Mouse (Mus musculus) stomach, embryonic 15.5 days (tissue): Measurements from ENCODE around the gene Cnot2. TPM values are rescaled to one million over a fixed set of nuclear protein-coding genes. Genes with fewer than 3 reads are reported as not detected.
"Not testable (repeated sequence)": the region's sequence is repeated elsewhere in the genome, so short reads cannot be mapped to it uniquely, and the experiment has no call there.

ENCODE experiments used
- ATAC-seq: fragments of 200-750 bp; cut with Nextera tagmentation; 2 replicates; pipeline ENCODE4 v1.8.0; 2017; ENCODE audit warnings: low read depth, moderate number of reproducible peaks, moderate TSS enrichment; ENCODE audit not compliant: insufficient read depth, low FRiP score
- H3K27ac ChIP-seq: fragments of 300-500 bp; sonication (generic); 2 replicates; pipeline ENCODE4 v1.5.1; 2015; ENCODE audit warnings: mild to moderate bottlenecking, inconsistent platforms
- H3K27me3 ChIP-seq: fragments of 300-500 bp; sonication (generic); replicated peaks from 2 replicates; pipeline ENCODE4 v1.6.1; 2015; ENCODE audit warnings: inconsistent platforms
- H3K36me3 ChIP-seq: fragments of 300-500 bp; sonication (generic); 2 replicates; pipeline ENCODE4 v1.6.1; 2015; ENCODE audit warnings: inconsistent platforms
- H3K4me1 ChIP-seq: fragments of 300-500 bp; sonication (generic); 2 replicates; pipeline ENCODE4 v1.6.1; 2015; ENCODE audit warnings: inconsistent platforms
- H3K4me2 ChIP-seq: fragments of 300-500 bp; sonication (generic); 2 replicates; pipeline ENCODE4 v1.6.1; 2015; ENCODE audit warnings: mild to moderate bottlenecking, inconsistent platforms
- H3K4me3 ChIP-seq: fragments of 300-500 bp; sonication (generic); replicated peaks from 2 replicates; pipeline ENCODE4 v1.5.1; 2015; ENCODE audit warnings: inconsistent platforms
- H3K9ac ChIP-seq: fragments of 300-500 bp; sonication (generic); 2 replicates; pipeline ENCODE4 v1.6.1; 2015; ENCODE audit warnings: inconsistent platforms
- H3K9me3 ChIP-seq: fragments of 300-500 bp; sonication (generic); 2 replicates; pipeline ENCODE4 v1.6.1; 2016; ENCODE audit warnings: inconsistent platforms
- WGBS: fragments of 180-500 bp; shearing (Covaris S2); methylation state at CpG from one replicate; pipeline ENCODE4 v1.1.7; 2015; 5-methylcytosine and 5-hydroxymethylcytosine counted together
- polyA plus RNA-seq: library from polyadenylated mRNA; unstranded; fragments of >200 nt; fragmentation: Nextera tagmentation; extraction: Ambion mirVana; gene quantifications from 2 replicates; pipeline ENCODE4 v1.2.1, GENCODE M21; 2015

The Cnot2 gene
- polyA plus RNA-seq, 1 experiment from 2014 or later = 76.5 TPM

DNA sequence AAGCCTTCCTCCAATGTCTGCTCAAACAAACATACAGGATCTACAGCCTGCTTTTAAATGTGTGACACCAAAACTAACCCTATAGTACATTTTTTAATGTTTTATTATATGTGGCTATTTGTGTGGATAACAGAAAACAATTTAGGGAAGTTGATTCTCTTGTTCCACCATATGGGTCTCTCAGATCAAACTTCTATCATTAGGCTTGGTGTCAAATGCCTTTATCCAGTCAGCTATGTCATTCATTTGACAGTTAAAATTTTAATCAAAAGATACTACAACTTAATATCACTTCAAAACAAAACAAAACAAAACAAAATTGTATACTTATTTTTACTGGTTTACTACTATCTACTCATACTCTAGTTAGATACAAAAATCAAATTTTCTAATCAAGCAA, 2.9 kb downstream of the Cnot2 start:
- no peaks in the 10 kb centered on the region for H3K9me3 ChIP-seq
- H3K4me3 ChIP-seq = no peak overlapping the region
- H3K9ac ChIP-seq = no peak overlapping the region
- no peak overlapping the region for H3K27ac ChIP-seq
- 0 out of 2 replicates have a peak, but pooled peaks cover 4% of the 10 kb centered on the region for H3K4me1 ChIP-seq
- no peaks in the 10 kb centered on the region for H3K36me3 ChIP-seq
- no peak overlapping the region for H3K4me2 ChIP-seq
- no peaks in the 10 kb centered on the region for H3K27me3 ChIP-seq
- ATAC-seq = no peak

DNA sequence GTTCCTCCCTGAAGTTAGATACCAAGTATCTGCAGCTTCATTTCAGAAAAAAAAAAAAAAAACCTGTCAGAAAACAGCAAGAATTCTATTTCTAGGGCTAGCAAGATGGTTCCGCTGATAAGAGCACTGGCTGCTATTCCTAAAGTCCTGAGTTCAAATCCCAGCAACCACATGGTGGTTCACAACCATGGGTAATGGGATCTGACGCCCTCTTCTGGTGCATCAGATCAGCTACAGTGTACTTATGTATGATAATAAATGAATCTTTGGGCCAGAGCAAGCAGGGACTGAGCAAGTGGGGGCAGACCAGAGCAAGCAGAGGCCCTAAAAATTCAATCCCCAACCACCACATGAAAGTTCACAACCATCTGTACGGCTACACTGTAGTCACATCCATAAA, 4.1 kb downstream of the Cnot2 start:
- Histone ChIP-seq H3K9me3 (no peaks in the 10 kb centered on the region), H3K4me3 (no peak overlapping the region), H3K27ac (no peak overlapping the region), H3K9ac (no peak overlapping the region), H3K27me3 (no peaks in the 10 kb centered on the region), H3K4me1 (0 out of 2 replicates have a peak, but pooled peaks cover 4% of the 10 kb centered on the region), H3K4me2 (no peak overlapping the region), H3K36me3 (no peaks in the 10 kb centered on the region)
- ATAC-seq = no peak
- 86% methylated on average over 3 of the region's 3 CpGs for WGBS

DNA sequence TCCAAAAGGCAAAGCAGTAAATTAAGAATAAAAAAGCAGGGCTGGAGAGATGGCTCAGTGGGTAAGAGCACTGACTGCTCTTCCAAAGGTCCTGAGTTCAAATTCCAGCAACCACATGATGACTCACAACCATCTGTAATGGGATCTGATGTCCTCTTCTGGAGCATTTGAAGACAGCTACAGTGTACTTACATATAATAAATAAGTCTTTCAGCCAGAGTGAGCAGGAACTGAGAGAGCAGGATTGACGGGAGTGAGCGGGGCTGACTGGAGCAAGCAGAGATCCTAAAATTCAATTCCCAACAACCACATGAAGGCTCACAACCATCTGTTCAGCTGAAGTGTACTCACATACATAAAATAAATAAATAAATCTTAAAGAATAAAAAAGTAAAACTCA, 5.2 kb downstream of the Cnot2 start:
- not testable (repeated sequence) for H3K9ac ChIP-seq, H3K4me1 ChIP-seq, ATAC-seq, H3K27ac ChIP-seq, H3K9me3 ChIP-seq, H3K36me3 ChIP-seq, H3K27me3 ChIP-seq, H3K4me2 ChIP-seq, H3K4me3 ChIP-seq
- 86% methylated on average over 2 of the region's 2 CpGs for WGBS

DNA sequence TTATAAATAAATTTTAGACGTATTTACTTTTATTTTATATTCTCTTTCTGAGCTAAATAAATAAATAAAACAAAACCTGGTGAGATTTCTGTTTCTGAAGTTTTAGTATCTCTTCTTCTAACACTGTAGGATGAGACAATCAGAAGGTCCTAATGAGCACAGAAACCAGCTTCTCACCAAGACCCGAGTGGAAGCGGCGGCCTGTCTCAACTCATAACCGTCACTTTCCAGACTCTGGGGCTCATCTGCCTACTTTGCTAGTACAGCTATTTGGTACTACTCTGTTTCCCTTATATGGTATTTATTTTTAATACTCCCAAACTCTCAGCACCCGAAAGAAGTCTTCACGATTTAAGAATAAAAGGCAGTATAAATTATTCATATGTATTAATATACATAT, 10.8 kb downstream of the Cnot2 start:
- no peaks in the 10 kb centered on the region for H3K36me3 ChIP-seq
- WGBS = 75% methylated on average over 7 of the region's 7 CpGs
- no peak for ATAC-seq
- no peak overlapping the region for H3K9ac ChIP-seq
- H3K4me3 ChIP-seq = no peak overlapping the region
- no peak overlapping the region for H3K27ac ChIP-seq
- H3K4me2 ChIP-seq = no peak overlapping the region
- no peaks in the 10 kb centered on the region for H3K4me1 ChIP-seq
- no peaks in the 10 kb centered on the region for H3K27me3 ChIP-seq
- no peaks in the 10 kb centered on the region for H3K9me3 ChIP-seq

DNA sequence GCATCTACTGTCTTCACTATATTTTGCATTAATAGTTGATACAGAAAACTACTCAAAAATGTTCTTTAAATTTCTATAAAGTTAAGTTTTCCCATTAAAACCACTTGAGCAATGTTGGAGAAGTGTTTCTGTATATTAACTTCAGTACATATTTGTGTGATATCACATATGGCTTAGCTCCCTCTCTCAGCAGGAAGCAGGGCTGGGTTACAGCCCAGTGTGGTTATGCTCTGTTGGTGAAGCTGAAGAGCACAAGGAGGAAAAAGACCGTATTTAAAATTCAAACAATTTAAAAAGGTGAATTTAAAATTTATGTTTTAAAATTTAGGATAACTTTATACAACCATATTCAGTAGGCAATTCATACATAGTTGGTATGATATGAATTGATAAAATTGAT, 12.8 kb downstream of the Cnot2 start:
- Histone ChIP-seq H3K4me3 (no peak overlapping the region), H3K27me3 (no peaks in the 10 kb centered on the region), H3K36me3 (no peaks in the 10 kb centered on the region), H3K9me3 (no peaks in the 10 kb centered on the region), H3K4me2 (no peak overlapping the region), H3K27ac (no peak overlapping the region), H3K4me1 (no peaks in the 10 kb centered on the region), H3K9ac (no peak overlapping the region)
- 70% methylated on average over 1 of the region's 1 CpGs for WGBS
- ATAC-seq = no peak

DNA sequence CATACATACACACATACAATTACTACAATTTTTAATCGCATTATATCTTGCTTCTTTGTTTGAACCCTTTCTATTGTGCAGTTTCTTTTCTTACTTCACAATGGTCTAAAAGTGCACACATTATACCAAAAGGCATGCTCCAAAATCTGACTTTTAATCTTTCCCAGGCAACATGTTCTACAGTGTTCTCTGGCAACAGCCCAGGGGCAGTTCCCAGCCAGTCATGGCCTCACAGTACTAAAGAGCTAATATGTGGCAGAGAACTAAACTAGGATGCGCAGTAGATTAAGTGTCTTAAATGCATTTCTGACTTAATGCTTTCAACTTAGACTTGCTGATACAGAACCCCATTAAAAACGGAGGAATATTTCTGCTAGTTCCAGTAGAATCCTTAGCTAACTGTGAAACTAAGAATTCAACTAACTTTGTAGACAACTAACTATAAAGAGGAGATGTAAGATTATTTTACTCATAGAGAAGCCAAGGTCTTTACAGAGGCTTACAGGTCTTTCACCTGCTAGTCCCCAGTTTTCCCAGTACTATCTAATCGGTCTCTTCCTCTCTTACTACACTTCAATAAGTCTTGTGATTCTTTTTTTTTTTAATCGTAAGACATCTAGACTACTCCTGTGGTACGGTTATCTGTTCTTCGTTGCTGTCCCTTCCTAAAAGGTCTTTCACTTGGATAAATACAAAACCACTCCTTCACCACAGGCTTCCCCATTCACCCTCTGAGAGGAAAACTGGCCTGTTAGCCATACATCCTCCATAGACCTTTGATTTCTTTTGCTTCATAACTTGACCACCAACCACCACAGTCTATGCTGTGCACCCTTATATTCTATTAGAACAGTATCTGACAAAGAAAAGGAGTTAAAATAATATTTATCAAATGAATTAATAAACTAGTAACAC, 13.6 kb downstream of the Cnot2 start:
- H3K9me3 ChIP-seq = no peaks in the 10 kb centered on the region
- no peak overlapping the region for H3K4me2 ChIP-seq
- no peak for ATAC-seq
- no peak overlapping the region for H3K27ac ChIP-seq
- no peaks in the 10 kb centered on the region for H3K4me1 ChIP-seq
- no peaks in the 10 kb centered on the region for H3K36me3 ChIP-seq
- no peak overlapping the region for H3K4me3 ChIP-seq
- WGBS = 76% methylated on average over 7 of the region's 7 CpGs
- H3K27me3 ChIP-seq = no peaks in the 10 kb centered on the region
- no peak overlapping the region for H3K9ac ChIP-seq

DNA sequence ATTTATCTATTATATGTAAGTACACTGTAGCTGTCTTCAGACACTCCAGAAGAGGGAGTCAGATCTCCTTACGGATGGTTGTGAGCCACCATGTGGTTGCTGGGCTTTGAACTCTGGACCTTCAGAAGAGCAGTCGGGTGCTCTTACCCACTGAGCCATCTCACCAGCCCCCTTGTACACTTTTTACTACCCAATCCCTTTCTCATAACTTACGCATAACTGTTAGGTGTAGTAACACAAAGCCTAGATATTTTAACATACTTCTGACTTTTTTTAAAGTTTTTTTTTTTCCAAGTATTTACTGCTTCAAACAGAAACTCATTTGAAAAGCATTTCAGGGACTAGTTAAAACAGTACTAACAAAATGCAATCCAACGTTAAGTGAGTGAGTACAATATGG, 14.8 kb downstream of the Cnot2 start:
- not testable (repeated sequence) for H3K9me3 ChIP-seq, H3K4me3 ChIP-seq, ATAC-seq, H3K27me3 ChIP-seq, H3K4me1 ChIP-seq, H3K36me3 ChIP-seq, H3K27ac ChIP-seq, H3K9ac ChIP-seq, H3K4me2 ChIP-seq
- WGBS = 86% methylated on average over 4 of the region's 4 CpGs

DNA sequence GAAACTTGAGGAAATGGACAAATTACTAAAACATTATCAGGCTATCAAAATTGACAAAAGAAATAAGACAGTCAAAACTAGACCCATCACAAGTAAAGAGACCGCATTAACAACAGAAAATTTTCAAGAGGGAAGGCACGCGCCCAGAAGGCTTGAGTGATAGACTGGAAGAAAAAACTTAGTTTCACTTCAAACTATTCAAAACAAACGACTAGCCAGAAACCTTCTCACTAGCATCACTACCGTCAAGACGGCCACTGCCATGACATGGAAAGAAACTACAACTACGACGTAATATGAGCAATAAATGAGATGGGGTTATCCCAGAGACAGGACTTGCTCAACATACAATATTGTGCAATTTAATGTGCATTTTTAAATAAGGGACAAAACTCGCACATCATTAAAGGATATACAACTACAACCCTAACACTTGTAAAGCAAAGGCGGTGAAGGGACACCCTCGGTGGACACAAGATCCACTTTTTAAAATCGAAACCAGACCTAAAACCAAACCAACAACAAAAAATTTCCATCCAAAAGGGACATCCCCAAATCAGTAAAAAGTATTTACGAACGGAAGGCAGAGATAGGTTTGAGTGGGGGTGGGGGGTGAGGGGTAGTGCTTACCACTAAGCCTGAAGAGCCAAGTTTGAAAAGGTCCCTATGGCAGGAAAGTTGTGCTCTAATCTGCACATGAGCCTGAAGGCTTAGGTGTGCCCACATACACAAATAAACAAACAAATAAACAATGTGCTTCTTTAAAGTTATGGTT, 16.3 kb downstream of the Cnot2 start:
- Histone ChIP-seq H3K4me1 (no peaks in the 10 kb centered on the region), H3K27me3 (no peaks in the 10 kb centered on the region), H3K4me3 (no peak overlapping the region), H3K9me3 (no peaks in the 10 kb centered on the region), H3K4me2 (no peak overlapping the region), H3K27ac (no peak overlapping the region), H3K36me3 (no peaks in the 10 kb centered on the region), H3K9ac (no peak overlapping the region)
- no peak for ATAC-seq
- 87% methylated on average over 14 of the region's 14 CpGs for WGBS

DNA sequence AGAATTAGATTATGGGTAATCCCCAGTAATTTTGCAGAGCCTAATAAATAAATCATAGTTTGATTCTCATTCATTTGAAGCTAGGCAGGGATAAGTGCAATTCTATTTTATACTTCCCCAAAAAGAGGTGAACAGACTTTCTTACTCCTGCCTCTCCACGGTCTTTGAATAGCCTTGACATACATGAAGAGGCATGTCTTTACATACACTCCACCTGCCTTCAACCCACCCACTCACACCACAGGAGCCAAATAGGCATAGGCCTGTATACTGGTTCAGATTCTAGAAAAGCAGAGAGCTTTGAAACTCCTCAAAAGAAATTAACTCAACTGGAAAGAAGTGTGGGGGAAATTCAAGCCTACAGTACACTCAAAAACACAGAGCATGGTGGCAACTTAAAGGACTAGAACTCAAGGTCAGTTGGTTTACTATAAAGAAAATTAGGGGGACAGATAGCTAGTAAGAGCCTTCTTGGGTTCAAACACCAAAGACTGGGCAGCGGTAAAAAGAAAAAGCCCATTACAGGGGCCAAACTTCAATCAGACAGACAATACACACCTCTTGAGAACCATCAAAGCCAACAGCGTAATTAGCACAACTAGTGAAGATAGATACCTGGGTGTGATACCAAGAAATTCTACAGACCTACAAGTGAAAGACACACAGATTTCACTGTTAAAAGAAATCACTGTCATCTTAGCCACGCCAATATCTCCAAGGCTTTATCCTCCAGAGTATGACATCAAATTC, 18.4 kb downstream of the Cnot2 start:
- Histone ChIP-seq H3K9me3 (no peaks in the 10 kb centered on the region), H3K27ac (no peak overlapping the region), H3K4me2 (no peak overlapping the region), H3K4me3 (no peak overlapping the region), H3K27me3 (no peaks in the 10 kb centered on the region), H3K4me1 (no peaks in the 10 kb centered on the region; the same call in 1 of the 2 replicates), H3K36me3 (no peaks in the 10 kb centered on the region), H3K9ac (no peak overlapping the region)
- WGBS = 69% methylated on average over 4 of the region's 4 CpGs
- no peak for ATAC-seq

DNA sequence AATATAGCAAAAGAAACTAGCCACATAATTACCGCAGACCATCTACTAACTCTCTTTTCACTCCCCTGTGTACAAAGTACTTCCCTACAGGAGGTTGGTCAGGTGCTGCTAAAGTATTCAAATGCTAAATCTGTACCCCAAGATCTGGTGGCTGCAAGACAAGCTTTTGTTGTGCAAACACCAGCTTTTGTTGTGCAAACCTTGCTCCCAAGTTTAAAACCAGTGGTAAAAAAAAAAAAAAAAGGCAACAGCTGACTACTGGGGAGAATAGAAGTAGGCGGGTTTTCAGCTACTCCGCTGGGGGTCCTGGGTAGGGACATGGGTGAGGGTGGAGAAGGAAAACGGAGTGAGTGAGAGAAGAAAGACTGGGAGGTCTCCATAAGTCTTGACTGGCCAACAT, 19.1 kb downstream of the Cnot2 start:
- no peaks in the 10 kb centered on the region; the same call in 1 of the 2 replicates for H3K4me1 ChIP-seq
- H3K4me2 ChIP-seq = no peak overlapping the region
- no peak overlapping the region for H3K27ac ChIP-seq
- no peak overlapping the region for H3K9ac ChIP-seq
- WGBS = 57% methylated on average over 4 of the region's 4 CpGs
- no peak for ATAC-seq
- no peaks in the 10 kb centered on the region for H3K9me3 ChIP-seq
- H3K27me3 ChIP-seq = no peaks in the 10 kb centered on the region
- H3K4me3 ChIP-seq = no peak overlapping the region
- no peaks in the 10 kb centered on the region for H3K36me3 ChIP-seq

DNA sequence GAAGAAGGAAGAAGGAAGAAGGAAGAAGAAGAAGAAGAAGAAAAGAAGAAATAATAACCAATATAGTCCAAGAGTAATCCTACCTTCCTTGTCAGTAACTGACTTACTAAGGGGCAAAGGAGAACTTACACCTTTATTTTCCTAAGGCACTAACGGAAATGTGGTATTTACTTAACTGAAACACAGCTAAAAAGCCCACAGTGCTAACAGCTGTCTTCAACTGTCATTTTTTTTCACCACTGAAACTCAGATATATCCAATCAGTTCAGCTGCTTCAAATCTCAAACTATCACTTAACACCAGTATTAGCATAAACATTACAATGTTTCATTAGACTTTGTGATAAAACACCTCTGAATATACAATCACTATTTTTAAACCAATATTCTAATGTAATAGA, 22.1 kb downstream of the Cnot2 start:
- Histone ChIP-seq H3K4me1 (no peaks in the 10 kb centered on the region; the same call in 1 of the 2 replicates), H3K9ac (no peak overlapping the region), H3K9me3 (no peaks in the 10 kb centered on the region), H3K27ac (no peak overlapping the region), H3K4me3 (no peak overlapping the region), H3K27me3 (no peaks in the 10 kb centered on the region), H3K4me2 (no peak overlapping the region), H3K36me3 (0 out of 2 replicates have a peak, but pooled peaks cover 3% of the 10 kb centered on the region)
- WGBS = 34% methylated on average over 1 of the region's 1 CpGs
- no peak for ATAC-seq

DNA sequence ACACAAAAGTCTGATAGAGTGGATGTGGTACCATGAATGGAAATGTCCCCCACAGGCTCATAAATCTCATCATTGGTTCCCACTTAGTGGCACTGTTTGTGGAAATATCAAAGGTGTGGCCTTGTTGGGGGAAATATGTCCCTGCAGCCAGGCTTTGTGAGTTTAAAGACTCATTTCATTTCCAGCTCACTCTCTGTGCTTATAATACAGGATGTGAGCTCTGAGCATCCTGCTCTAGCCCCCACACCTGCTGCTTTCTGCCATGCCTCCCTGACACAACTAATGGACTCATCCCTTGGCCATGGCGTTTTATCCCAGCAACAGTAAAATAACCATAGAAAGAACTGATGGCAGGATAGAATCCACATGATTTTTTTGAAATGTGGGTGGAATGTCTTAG, 24.1 kb downstream of the Cnot2 start:
- WGBS = 97% methylated on average over 1 of the region's 1 CpGs
- 0 out of 2 replicates have a peak, but pooled peaks cover 3% of the 10 kb centered on the region for H3K36me3 ChIP-seq
- H3K4me2 ChIP-seq = no peak overlapping the region
- H3K27me3 ChIP-seq = no peaks in the 10 kb centered on the region
- no peak overlapping the region for H3K27ac ChIP-seq
- no peaks in the 10 kb centered on the region for H3K9me3 ChIP-seq
- H3K9ac ChIP-seq = no peak overlapping the region
- no peaks in the 10 kb centered on the region; the same call in 1 of the 2 replicates for H3K4me1 ChIP-seq
- H3K4me3 ChIP-seq = no peak overlapping the region
- no peak for ATAC-seq
